Mouse (Mus musculus): ENCODE results near the gene Nptx1.

The Nptx1 gene

DNA sequence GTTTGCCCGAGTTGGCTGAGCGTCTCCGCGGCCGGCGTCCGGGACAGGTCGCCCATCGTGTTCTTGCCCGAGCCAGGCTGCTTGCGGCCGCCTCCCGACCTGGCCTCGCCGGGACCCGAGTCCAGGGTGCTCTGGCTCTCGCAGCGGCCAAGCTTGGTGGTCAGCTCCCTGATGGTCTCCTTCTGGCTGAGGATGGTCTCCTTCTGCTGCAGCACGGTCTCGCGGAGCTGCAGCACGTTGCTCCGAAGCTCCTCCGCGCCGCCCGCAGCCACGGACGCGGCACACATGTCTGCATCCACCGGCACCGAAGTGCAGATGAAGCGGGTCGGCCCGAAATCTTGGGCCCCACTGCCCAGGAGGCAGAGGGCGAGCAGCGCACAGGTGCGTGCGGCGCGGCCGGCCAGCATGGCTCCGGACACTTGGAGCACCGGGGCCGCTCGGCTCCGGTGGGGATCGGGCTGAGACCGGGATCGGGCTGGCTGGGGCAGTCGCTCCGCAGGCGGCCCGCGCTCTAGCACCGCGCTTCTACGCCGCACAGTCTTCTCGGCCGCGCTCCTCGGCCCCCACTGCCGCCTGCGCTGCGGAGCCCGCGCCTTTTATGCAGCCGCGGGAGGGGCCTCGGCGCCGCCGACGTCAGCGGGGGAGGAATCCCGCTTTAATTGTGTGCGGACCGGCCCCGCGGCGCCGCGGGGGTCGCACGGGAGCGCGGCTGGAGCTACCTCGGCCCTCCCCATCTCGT lies at the start of gene Nptx1:
Gene Nptx1 (minus strand): TSS at position 571 of the 739 bp plus-strand sequence.
- DNase-seq (ENCODE audit: low spot score in 2 of 2): no peak

DNA sequence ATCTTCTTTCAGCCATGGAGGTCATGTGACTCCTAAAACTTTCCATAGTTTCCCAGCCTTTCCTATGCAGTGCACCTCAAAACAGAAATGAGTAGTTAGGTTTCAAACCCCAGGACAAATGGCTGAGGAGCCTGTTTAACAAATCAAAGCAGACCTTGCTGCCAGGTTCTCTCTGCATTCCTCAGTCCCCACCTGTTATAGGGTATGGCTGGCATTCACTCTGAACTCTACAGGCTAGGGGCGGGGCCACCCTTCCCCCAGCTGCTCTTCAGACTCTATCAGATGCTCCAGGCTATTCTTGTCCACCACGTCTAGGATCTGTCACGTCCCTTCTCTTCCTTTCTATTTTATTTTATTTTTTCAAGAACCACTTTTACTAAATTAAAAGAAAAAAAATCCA lies 46.4 kb upstream of the Nptx1 start:
- DNase-seq (ENCODE audit: low spot score in 2 of 2): no peak

DNA sequence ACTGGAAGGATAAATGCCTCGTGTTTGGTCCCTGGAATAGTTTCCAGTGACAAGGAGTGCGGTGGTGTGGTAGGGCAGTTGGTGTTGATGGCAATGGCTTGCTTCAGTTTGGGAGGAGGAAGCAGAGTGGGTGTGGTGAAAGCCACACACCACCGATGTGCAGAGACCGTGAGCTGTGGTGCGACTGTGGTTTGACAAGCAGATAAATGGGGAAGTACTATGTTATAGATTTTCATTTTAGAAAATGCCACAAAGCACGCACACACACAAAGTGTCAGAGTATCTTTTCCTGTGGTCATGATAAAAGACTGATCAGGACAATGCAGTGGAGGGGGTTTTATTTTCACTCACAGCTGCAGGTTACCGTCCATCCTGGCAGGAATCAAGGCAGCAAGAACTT lies 41.7 kb upstream of the Nptx1 start:
- DNase-seq (ENCODE audit: low spot score in 2 of 2): peak in 1 of 2 experiments; percentile 35

DNA sequence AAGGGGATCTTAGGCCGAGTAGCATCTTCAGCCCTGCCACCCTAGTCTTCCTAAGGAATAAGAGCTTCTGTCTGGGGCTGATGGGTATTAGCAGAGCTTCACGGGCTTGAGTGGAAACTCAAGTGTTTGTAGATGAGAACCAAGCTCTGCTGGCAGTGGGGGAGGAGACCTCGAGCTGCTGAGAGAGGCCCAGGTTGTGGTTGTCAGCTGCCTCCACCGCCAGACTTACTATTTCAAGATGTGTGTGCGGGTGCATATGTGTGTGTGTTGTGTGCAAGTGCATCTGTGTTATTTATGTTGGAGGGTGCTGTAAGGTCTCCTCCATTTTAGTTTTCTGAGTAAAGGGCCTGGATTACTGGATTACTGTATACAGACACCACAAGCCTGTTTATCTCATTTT lies 39.6 kb upstream of the Nptx1 start:
- DNase-seq (ENCODE audit: low spot score in 2 of 2): no peak

DNA sequence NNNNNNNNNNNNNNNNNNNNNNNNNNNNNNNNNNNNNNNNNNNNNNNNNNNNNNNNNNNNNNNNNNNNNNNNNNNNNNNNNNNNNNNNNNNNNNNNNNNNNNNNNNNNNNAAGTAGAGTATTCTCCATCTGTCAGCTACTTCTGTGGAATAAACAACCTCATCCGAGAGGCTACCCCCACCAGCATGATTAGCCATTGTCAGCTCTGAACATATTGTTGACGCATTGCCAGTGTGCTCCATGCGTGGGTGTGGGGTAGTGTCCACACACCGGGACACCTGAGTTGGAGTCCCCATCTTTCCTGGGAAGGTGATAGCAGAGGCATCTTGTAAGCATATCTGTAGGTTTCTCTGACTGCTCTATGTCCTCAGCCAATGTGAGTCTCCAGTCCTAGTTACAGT lies 39.0 kb upstream of the Nptx1 start:
- DNase-seq (ENCODE audit: low spot score in 2 of 2): no peak

DNA sequence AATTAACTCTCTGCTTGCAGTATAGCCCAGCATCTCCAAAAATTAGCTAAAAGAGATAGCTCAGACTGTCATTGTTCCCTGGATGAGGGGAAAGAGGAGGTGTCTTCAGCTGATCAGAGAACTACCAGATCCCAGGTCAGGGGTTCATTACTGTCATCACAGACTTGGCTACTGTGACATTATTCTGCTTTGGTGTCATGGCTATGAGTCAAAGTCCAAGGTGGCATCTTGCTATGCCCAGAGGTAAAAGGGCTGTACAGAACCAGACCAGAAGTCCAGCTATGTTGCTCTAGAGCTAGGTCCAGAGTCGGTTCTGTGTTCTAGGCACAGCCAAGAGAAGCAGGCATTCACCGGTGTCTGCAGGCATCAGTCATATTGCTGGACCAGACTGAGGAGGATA lies 30.2 kb upstream of the Nptx1 start:
- no peak for DNase-seq (ENCODE audit: low spot score in 2 of 2)

DNA sequence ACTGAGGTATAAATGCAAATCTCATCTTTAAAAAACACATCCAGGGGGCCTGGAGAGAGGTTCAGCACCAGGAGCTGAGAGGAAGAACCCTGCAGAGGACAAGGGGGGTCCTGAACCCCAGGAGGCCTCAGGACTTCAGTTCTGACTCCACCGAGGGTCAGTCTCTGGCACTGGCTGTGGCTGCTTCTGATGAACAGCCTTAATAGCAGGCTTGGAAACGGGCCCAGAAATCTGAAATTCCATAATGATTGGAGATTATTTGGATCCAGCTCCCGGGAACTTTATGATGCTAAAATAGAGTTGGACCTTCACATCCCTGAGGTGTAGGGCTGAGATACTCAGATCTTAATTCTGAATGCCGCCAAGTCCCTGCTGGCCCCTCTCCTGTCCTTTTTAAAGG lies 29.3 kb upstream of the Nptx1 start:
- DNase-seq (ENCODE audit: low spot score in 2 of 2): no peak

DNA sequence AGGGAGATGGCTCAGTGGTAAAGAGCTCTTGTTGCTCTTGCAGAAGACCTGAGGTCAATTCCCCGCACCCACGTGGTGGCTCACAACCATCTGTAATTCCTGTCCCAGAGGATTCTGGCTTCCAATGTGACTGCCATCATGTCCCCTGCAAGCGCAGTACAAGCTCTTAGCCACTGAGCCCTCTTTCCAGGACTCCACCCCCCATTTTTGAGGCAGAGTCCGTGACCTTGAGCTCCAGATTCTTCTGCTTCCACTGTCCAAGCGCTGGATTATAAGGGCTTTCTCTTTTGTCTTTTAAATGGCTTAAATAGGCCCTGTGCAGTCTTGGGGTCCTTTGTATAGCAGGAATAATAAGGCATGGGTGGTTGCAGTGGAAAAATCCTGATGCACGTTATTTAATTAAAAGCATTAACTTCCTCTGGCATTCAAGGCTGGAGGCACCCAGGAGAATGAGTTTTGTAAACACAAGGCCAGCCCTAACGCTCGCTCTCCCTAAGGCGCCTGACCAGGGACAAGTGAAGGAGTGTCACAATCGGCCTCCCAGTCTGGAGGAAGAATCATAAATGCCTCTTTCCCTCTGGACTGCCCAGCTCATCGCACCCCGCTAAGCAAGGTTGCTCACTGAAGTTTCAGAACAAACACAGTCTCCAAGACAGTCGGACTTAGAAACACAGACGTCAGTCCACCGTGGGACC lies 24.9 kb upstream of the Nptx1 start:
- DNase-seq (ENCODE audit: low spot score in 2 of 2): no peak

DNA sequence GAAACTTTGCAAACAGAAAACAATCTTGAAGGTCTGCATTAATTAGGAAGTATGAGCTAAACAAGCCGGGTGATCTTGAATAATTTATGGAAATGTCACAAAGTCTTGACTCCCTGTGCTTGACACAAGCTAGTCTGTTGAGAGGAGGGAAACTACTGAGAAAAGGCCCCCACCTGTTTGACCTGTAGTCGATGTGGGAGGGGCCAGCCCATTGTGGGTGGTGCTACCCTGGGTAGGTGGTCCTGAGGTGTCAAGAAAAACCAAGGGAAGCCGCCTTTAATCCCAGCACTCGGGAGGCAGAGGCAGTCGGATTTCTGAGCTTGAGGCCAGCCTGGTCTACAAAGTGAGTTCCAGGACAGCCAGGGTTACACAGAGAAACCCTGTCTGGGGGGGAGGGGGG lies 18.6 kb upstream of the Nptx1 start:
- no peak for DNase-seq (ENCODE audit: low spot score in 2 of 2)

DNA sequence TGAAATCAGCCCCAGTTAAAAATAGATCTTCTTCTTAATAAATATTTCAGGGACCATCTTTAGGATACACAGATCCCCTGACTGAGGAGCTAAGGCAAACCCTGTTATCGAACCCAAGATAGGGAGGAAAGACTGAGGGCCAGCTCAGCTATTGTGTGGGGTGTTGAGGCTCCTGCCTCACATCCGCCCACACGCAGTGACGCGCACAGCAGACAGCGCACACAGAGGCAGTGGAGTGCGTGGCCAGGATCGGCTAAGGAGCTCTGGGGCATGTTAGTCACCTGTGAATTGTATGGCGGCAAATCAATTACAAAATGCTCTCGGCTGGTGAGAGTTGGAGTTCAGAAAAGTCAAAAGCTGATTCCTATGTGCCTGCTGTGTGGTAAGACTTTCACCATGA lies 18.1 kb upstream of the Nptx1 start:
- DNase-seq (ENCODE audit: low spot score in 2 of 2): no peak

DNA sequence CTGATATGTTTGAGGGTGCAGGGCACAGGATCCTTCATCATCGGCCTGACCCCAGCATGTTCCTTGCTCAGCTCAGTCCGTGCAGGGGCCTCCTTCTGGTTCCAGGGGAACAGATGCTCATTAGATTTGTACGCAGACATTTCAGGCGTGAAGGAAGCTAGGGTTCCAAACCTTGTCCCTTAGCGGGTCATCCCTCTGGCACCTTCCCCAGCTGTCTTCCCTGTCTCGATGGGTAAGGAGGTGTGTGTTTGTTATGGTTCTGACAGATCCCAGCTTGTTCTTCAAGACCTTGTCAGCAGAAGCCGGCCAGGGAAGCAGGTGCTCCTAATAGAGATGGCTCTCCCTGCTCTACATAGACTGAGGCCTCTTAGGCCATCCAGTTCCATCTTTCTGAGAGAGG lies 17.5 kb upstream of the Nptx1 start:
- no peak for DNase-seq (ENCODE audit: low spot score in 2 of 2)

DNA sequence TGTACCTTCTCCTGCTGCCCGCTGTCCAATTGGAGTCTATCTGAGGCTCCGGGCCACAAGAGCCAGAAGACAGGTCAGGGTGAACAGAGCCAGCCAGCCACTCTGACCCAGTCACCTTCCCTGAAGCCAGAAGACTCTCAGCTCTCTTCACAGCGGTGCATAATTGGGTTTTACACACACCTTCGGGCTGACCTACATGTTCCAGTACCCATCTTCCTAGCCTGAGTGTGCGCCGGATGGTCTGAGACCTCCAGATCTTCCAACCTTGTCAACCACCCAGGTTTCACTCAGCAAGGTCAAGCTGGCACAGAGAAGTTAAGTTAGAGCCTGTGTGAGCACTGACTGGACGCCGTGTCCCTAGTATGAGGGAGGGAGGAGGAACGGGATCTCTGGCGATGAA lies 16.8 kb upstream of the Nptx1 start:
- no peak for DNase-seq (ENCODE audit: low spot score in 2 of 2)

DNA sequence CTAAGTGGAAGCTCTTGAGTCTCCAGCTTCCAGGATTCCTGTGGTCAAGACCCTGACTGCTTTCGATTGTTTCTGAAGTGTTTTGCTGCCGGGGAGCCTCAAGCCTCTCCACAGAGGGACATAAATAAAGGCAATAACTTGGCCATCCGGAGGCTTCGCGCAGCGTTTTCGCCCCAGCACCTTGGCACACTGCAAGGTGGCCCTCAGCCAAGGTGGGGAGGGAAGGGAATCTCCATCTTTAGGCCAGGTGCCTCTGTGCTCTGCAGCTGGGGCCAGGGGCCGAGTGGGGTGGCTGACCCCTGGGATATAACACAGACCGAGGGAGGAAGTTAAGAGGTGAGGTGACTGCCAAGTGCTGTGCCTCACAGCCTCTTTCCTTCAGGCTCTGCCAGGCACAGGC lies 15.6 kb upstream of the Nptx1 start:
- DNase-seq (ENCODE audit: low spot score in 2 of 2): no peak

DNA sequence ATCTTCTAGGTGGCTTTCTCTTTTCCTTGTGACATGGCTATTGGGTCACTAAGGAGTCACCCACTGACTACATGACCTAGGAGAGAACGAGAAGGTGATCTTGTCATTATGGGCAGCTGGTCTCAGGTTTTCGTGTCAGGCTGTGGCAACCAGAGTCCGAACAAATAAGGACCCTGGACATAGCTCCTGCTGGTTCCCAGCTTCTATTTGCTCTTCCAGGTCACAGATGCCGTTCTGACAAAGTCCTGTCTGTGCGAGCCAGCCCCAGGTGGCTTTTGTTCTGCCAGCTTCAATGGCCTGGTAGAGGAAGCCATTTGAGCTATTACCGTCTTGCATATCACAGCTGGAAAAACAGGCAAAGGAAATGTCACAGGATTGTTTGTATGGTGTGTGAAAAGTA lies 14.7 kb upstream of the Nptx1 start:
- no peak for DNase-seq (ENCODE audit: low spot score in 2 of 2)

DNA sequence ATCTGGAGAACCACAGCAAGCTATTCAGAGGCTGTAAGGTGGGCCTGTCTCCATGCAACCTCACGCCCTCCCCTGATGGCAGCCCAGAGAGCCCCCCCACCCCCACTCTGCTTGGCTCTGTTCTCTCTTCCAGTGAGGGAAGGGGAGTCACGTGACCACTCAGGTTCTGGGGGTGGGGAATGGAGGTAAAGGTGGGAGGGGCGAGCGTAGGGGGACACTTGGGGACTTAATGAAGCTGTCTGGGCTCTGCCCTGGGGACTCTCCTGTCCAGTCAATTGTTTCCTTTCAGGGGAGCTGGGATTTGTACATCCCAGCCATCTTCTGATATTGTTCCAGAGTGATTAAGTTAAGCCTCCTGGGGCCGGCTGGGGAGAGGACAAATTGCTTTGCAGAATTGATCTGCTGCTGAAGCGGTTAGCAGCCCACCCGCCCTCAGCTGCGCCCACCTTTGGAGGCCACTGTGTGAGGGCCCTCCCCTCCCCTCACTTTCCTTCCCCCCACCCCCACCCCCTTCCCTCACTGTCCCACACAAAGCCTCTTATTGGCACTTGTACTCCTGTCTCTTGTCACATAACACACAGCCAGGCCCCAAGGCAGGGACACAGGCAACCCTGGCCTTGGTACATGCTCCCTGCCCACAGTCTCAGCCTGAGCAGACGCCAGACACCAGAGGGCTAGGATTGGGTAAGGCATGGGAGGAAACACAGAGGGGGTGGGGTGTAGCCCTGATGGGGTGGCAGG lies 11.5 kb upstream of the Nptx1 start:
- DNase-seq (ENCODE audit: low spot score in 2 of 2): no peak

DNA sequence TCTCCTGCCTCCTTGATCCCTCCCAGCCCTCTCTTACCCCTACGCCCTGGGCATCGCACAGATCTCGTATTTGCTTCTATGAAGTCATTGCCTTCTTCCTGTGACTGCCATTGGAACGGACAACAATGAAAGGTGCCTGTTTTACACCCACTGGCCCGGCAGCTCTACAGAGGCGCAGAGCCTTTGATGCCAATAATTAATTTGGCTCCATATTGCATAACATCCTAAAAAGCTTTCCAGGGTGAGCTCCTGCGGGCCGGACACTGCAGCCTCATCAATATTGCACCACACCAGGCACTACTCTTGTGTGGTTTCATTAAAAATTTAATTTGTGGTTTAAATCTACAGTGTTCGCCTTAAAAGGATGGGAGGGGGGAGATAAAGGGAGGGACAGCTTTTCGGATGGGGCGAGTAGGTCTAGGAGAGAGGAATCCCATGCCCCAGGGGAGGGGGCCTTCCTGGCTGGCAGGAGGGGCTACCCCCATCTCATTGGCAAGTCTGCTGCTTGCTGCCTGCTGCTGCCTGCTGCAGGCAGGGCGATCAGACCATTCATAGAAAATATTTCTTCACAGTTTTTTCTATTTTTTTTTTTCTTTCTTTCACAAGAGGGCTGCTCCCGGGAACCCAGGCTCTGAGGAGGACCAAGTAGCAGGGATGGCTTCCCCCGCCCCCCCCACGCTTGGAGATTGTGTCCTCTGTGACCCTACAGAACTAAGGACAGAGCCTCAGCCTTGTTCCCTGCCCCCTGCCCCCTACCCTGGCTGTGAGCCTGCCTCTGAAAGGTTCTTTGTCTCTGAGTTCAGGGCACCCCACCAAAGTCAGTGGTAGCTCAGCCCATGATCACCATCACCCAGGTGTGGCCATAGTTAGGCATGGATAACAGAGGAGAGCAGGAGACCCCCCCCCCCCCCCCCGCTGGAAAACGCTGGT lies 10.7 kb upstream of the Nptx1 start:
- no peak for DNase-seq (ENCODE audit: low spot score in 2 of 2)

DNA sequence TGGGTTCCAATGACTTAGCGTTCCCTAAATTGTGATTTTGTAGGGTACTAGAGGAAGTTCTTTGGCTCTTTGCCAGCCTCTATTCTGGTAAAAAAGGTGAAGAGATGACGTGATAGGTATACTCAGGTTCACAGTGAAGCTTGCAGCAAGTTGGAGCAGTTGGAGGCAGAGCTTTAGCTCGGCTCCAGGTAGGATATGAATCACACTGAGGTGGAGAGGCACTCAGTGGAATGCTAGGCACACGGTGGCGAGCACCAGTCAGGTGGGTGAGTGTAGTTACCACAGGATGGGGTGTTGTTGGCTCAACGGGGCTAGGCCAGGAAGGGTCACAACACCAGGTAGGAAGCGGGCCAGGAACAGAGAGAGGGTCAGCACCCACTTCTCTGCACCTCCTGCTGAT lies 7.6 kb upstream of the Nptx1 start:
- no peak for DNase-seq (ENCODE audit: low spot score in 2 of 2)

DNA sequence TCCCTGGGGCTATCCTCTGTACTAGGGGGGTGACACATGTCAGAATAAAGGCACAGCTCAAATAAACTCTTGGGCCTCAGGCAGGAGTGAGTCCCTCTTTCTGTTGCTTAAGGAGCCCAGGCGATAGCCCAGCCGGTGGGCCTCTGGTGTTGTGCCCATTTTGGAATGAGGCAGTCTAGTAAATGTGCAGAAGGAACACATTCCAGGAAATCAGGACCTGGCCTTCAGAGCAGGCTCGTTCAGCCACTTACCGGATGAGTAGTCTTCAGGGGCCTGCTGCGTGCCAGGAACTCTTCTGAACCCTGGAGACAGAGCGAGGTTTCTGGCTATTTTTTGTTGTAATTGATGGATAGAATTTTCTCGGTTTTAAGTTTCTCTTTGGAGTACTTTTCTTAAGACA lies 7.2 kb upstream of the Nptx1 start:
- DNase-seq (ENCODE audit: low spot score in 2 of 2): no peak

DNA sequence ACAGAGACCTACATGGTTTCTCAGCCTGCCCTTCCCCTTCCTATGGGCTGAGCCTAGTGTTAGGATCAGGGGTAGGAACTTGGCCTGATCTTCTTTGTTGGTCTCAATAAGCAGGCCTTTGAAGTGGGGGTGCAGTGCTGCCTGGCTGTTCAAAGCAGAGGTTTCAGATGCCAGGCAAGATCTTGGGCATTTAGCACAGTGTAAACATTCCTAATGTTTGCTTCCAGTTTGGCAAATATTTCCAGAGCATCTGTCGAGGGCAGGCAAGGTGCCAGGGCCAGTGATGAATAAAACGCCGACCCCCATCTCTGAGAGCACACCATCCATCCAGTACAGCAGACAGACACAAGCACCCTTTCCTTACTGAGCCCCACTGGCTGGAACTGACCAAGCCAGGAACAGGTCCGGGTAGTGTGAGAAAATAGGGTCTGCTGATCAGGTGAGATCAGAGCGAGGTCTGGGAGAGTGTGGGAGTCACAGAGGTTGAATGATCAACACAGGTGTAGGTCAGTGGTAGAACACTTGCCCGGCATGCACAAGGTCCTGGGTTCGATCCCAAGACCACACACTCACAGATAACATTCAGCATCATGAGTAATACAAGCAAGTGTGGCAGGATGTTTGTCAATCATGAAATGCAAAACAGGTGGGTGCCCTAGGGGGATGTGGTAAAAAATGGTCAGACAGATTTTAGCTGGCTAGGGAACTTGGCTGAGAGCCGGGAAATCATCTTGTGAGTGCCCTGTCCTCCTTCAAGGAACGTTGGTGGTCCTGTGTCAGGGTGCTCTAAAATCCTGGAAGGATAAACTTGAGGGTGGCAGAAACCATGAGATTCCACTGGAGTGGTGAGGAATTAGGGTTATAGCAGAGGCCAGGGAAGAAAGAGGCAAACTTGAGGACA lies 5.6 kb upstream of the Nptx1 start:
- no peak for DNase-seq (ENCODE audit: low spot score in 2 of 2)

DNA sequence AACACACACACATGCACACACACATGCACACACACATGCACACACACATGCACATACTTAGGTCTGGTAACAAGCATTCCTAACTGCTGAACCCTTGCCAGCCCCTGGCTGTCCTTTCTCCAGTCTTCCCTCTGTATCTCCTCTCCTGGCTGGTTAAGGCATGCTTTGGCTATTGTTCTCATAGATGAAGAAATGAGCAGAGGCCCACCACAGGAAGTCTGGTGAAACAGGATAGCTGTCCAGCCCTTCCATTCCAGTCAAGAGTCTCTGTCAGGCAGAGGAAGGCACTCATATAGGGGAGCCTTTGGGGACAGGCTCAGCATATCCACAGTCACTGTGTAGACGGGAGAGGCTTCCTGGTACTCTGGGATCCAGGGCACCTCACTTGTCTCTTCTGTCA lies 4.7 kb upstream of the Nptx1 start:
- DNase-seq (ENCODE audit: low spot score in 2 of 2): no peak

DNA sequence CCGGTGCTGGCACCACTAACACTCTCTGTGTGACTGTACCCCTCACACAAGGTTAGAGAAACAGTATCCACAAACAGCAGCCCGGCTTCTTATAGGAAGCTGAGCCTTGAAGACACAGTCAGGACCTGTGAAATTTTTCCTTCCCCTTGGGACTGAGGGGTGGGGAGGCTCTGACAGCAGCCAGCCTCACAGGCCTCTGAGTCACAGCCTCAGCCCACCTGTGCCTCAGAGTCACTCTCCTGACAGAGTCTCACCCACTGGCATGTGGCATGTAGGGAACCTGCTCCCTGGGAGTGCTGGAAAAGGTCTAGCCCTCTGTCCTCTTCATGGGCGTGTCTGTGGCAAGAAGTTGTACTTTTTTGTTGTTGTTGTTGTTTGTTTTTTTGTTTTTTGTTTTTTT lies 3.9 kb upstream of the Nptx1 start:
- DNase-seq (ENCODE audit: low spot score in 2 of 2): no peak

All from spleen, postnatal 10 days (tissue).